Mouse (Mus musculus) kidney, adult 2 months (tissue): ENCODE data around the gene Far2.

Experiments used
- CTCF ChIP-seq: fragments of 200-500 bp; conservative IDR thresholded peaks from 2 replicates; pipeline ENCODE4 v1.5.1; 2011; ENCODE audit warnings: low read depth, mild to moderate bottlenecking, control low read depth, low read length, moderate library complexity, mixed read lengths; ENCODE audit not compliant: insufficient read depth, insufficient read length
- POLR2A ChIP-seq: fragments of 200-500 bp; IDR thresholded peaks from one replicate; pipeline ENCODE4 v1.6.1; 2011; ENCODE audit warnings: low read depth, low read length, control low read depth

GRCm38 (mm10) chr6:148108741-148109472 lies 61.8 kb downstream of the Far2 start:
- TF ChIP-seq CTCF, result no peak
- no peak for TF ChIP-seq POLR2A
